Mouse (Mus musculus): ENCODE data around the gene Fpr1.

DNA sequence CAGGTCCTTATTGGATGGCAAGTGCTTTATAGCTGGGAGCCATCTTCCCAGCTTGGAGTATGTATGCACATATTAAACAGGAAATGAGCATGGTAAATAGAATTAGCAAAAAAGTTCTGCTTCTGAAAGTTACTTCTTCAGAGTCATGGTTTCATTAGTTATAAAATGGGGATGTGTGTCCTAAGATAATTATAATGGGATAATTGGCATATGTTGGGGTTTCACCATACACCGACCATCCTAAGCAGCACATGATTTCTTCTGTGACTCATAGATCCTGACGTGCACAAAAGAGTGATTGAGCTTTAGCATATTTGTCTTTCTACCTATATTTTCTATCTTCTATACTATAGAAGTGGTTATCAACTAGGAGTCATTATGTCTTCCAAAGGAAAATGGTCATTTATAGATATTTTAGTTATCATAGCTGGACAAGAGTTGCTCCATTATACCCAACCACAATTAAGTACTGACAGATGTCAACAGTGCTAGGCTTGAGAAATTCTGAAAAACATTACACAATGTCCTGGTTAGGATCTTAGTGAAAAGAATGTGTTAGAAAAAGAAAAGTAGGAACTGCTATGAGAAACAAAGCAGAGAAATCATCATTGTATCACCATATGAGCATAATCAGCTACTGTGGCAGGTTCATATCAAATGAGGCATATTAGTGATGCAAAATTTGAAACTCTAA is 6.1 kb upstream of the Fpr1 start:
- no peak for TF ChIP-seq CTCF (IDR thresholded peaks at IDR 0.05; ENCODE audit: low read depth, low read length)
- no peak for TF ChIP-seq POLR2AphosphoS5 (IDR thresholded peaks at IDR 0.05; ENCODE audit: insufficient replicate concordance, low read depth, low read length)

Data from G1E (cell line).